Mouse (Mus musculus): ENCODE measurements at regions not wholly inside any gene's neighbourhood (a gene's known extent, or its start where the extent isn't known, plus 50 kb on each side); places are given as distances from the start of the nearest gene placed in this dataset.

GRCm38 (mm10) chr3:120000281-120000680 lies 216.0 kb upstream of the Ptbp2 start:
- Histone ChIP-seq H3K27me3 (ENCODE audit: control insufficient read depth, insufficient read depth, low read length) (no peaks in the 10 kb centered on the region), H3K27ac (replicated peaks; ENCODE audit: low read depth, low read length) (no peak overlapping the region), H3K9me3 (ENCODE audit: control insufficient read depth, low read length) (no peaks in the 10 kb centered on the region), H3K4me3 (replicated peaks; ENCODE audit: low read length) (no peak overlapping the region), H3K4me2 (replicated peaks; ENCODE audit: low read depth, low read length, severe bottlenecking) (no peak overlapping the region), H3K4me1 (ENCODE audit: control insufficient read depth, insufficient read depth, low read length) (peaks cover 4% of the 10 kb centered on the region; the same call in 1 of the 2 replicates), H3K9ac (ENCODE audit: low read depth, low read length, severe bottlenecking) (no peak overlapping the region), H3K36me3 (ENCODE audit: control insufficient read depth, insufficient read depth, low read length) (no peaks in the 10 kb centered on the region)
- ATAC-seq (ENCODE audit: low FRiP score, low read depth) (no peak), DNase-seq (ENCODE audit: low spot score) (no peak)
- 50% methylated on average over 5 of the region's 5 CpGs for WGBS
- no peak for TF ChIP-seq POLR2A (IDR thresholded peaks at IDR 0.05; ENCODE audit: borderline replicate concordance, extremely low read depth, insufficient read depth, insufficient read length)

DNA sequence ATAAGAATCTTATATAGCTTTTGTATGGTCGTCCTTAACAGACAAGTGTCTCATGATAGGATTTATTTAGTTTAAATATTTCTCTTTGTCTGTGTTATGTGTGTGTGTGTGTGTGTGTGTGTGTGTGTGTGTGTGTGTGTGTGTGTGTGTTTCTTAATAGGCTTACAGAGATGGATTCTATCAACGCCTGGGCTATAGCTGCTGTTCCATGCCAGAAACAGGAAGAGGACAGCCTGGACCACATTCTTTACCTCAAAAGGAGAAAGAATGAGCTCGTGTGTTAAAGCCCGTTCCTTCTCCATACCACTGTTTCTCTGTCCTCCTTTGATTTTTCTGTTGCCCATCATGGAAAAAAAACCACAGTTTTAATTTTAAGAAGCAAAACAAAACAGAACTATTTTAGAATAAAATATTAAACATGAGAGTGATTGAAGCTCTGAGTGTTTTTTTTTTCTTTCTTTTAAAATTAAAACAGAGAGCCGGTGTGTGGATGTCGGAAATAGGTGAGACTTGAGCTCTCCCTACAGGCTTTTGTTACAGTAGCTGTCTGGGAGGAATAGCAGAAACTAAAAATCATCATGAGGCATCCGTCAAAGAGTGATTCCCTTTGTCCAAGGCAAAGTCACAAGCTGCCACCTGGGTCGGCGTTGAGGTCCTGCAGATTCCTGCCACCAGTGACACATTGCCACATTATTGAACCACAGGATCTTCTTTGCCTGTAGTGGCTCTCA lies 212.2 kb upstream of the Ptbp2 start:
- H3K27ac ChIP-seq (replicated peaks; ENCODE audit: low read depth, low read length), result no peak overlapping the region
- no peak for ATAC-seq (ENCODE audit: low FRiP score, low read depth)
- no peak overlapping the region for H3K9ac ChIP-seq (ENCODE audit: low read depth, low read length, severe bottlenecking)
- DNase-seq (ENCODE audit: low spot score), result no peak
- 42% methylated on average over 9 of the region's 9 CpGs for WGBS
- H3K27me3 ChIP-seq (ENCODE audit: control insufficient read depth, insufficient read depth, low read length), result no peaks in the 10 kb centered on the region
- no peaks in the 10 kb centered on the region for H3K36me3 ChIP-seq (ENCODE audit: control insufficient read depth, insufficient read depth, low read length)
- no peaks in the 10 kb centered on the region for H3K9me3 ChIP-seq (ENCODE audit: control insufficient read depth, low read length)
- TF ChIP-seq POLR2A (IDR thresholded peaks at IDR 0.05; ENCODE audit: borderline replicate concordance, extremely low read depth, insufficient read depth, insufficient read length), result no peak
- H3K4me3 ChIP-seq (replicated peaks; ENCODE audit: low read length), result no peak overlapping the region
- peaks cover 4% of the 10 kb centered on the region; the same call in 1 of the 2 replicates for H3K4me1 ChIP-seq (ENCODE audit: control insufficient read depth, insufficient read depth, low read length)
- H3K4me2 ChIP-seq (replicated peaks; ENCODE audit: low read depth, low read length, severe bottlenecking), result no peak overlapping the region

- Histone ChIP-seq H3K27me3 (ENCODE audit: control insufficient read depth, insufficient read depth, low read length) (no peaks in the 10 kb centered on the region), H3K9me3 (ENCODE audit: control insufficient read depth, low read length) (no peaks in the 10 kb centered on the region), H3K27ac (replicated peaks; ENCODE audit: low read depth, low read length) (no peak overlapping the region), H3K36me3 (ENCODE audit: control insufficient read depth, insufficient read depth, low read length) (no peaks in the 10 kb centered on the region), H3K4me2 (replicated peaks; ENCODE audit: low read depth, low read length, severe bottlenecking) (no peak overlapping the region), H3K4me1 (ENCODE audit: control insufficient read depth, insufficient read depth, low read length) (peaks cover 4% of the 10 kb centered on the region; the same call in 1 of the 2 replicates), H3K9ac (ENCODE audit: low read depth, low read length, severe bottlenecking) (no peak overlapping the region), H3K4me3 (replicated peaks; ENCODE audit: low read length) (no peak overlapping the region)
- no peak for ATAC-seq (ENCODE audit: low FRiP score, low read depth)
- 37% methylated on average over 4 of the region's 4 CpGs for WGBS
- DNase-seq (ENCODE audit: low spot score), result peak; percentile 51
- no peak for TF ChIP-seq POLR2A (IDR thresholded peaks at IDR 0.05; ENCODE audit: borderline replicate concordance, extremely low read depth, insufficient read depth, insufficient read length)
Measured at GRCm38 (mm10) chr3:119995781-119996180, 211.5 kb upstream of the Ptbp2 start.

GRCm38 (mm10) chr3:119987245-119987852 lies 203.1 kb upstream of the Ptbp2 start:
- Histone ChIP-seq H3K4me3 (replicated peaks; ENCODE audit: low read length) (no peak overlapping the region), H3K9me3 (ENCODE audit: control insufficient read depth, low read length) (no peaks in the 10 kb centered on the region), H3K4me2 (replicated peaks; ENCODE audit: low read depth, low read length, severe bottlenecking) (no peak overlapping the region), H3K4me1 (ENCODE audit: control insufficient read depth, insufficient read depth, low read length) (no peaks in the 10 kb centered on the region), H3K27me3 (ENCODE audit: control insufficient read depth, insufficient read depth, low read length) (no peaks in the 10 kb centered on the region), H3K36me3 (ENCODE audit: control insufficient read depth, insufficient read depth, low read length) (no peaks in the 10 kb centered on the region), H3K27ac (replicated peaks; ENCODE audit: low read depth, low read length) (no peak overlapping the region), H3K9ac (ENCODE audit: low read depth, low read length, severe bottlenecking) (no peak overlapping the region)
- no peak for DNase-seq (ENCODE audit: low spot score)
- no peak for ATAC-seq (ENCODE audit: low FRiP score, low read depth)
- no peak for TF ChIP-seq POLR2A (IDR thresholded peaks at IDR 0.05; ENCODE audit: borderline replicate concordance, extremely low read depth, insufficient read depth, insufficient read length)
- 73% methylated on average over 3 of the region's 3 CpGs for WGBS

DNA sequence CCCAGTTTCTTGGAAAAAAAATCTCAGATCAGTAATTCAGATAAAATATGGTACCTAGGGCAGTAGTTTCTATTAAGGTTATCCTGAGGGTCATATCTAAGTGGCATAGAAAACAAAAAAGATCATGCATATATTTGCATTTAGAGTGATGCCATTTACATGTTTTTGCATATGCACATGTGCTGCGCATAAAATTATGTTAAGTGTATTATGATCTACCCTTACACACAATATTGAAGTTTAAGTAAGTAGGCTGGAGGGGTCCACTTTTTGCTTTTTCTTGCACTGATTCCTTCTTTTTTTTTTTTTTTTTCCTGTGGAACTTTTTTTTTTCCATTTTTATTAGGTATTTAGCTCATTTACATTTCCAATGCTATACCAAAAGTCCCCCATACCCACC lies 193.1 kb upstream of the Ptbp2 start:
- TF ChIP-seq POLR2A (IDR thresholded peaks at IDR 0.05; ENCODE audit: borderline replicate concordance, extremely low read depth, insufficient read depth, insufficient read length), result no peak
- DNase-seq (ENCODE audit: low spot score), result no peak
- no peaks in the 10 kb centered on the region for H3K27me3 ChIP-seq (ENCODE audit: control insufficient read depth, insufficient read depth, low read length)
- no peak overlapping the region for H3K4me3 ChIP-seq (replicated peaks; ENCODE audit: low read length)
- H3K4me1 ChIP-seq (ENCODE audit: control insufficient read depth, insufficient read depth, low read length), result no peaks in the 10 kb centered on the region
- no peak overlapping the region for H3K4me2 ChIP-seq (replicated peaks; ENCODE audit: low read depth, low read length, severe bottlenecking)
- H3K36me3 ChIP-seq (ENCODE audit: control insufficient read depth, insufficient read depth, low read length), result no peaks in the 10 kb centered on the region
- 94% methylated on average over 1 of the region's 1 CpGs for WGBS
- ATAC-seq (ENCODE audit: low FRiP score, low read depth), result no peak
- H3K9me3 ChIP-seq (ENCODE audit: control insufficient read depth, low read length), result no peaks in the 10 kb centered on the region
- no peak overlapping the region for H3K9ac ChIP-seq (ENCODE audit: low read depth, low read length, severe bottlenecking)
- H3K27ac ChIP-seq (replicated peaks; ENCODE audit: low read depth, low read length), result no peak overlapping the region

All from limb, embryonic 14.5 days (tissue).